Mouse (Mus musculus) liver, embryonic 16.5 days (tissue): ENCODE measurements around the gene Atad2b. TPM values are rescaled to one million over a fixed set of nuclear protein-coding genes. Genes with fewer than 3 reads are reported as not detected.
A peak's percentile ranks its signal among the peaks of the same experiment; 100 is the strongest.
"Not testable (repeated sequence)": the region's sequence is repeated elsewhere in the genome, so short reads cannot be mapped to it uniquely, and the experiment has no call there.

Experiments
- ATAC-seq: fragments of 200-750 bp; cut with Nextera tagmentation; 2 replicates; pipeline ENCODE4 v1.8.0; 2017; ENCODE audit warnings: low read depth, mild to moderate bottlenecking, moderate number of reproducible peaks, moderate library complexity
- H3K27ac ChIP-seq: fragments of 300-500 bp; sonication (generic); 2 replicates; pipeline ENCODE4 v1.5.1; 2014; ENCODE audit warnings: mild to moderate bottlenecking, low read length
- H3K27me3 ChIP-seq: fragments of 300-500 bp; sonication (generic); 2 replicates; pipeline ENCODE4 v1.6.1; 2014; ENCODE audit warnings: low read depth, low read length, mixed read lengths; ENCODE audit not compliant: control insufficient read depth, insufficient read depth
- H3K36me3 ChIP-seq: fragments of 300-500 bp; sonication (generic); 2 replicates; pipeline ENCODE4 v1.6.1; 2014; ENCODE audit warnings: mild to moderate bottlenecking; ENCODE audit not compliant: control insufficient read depth, insufficient read depth
- H3K4me1 ChIP-seq: fragments of 300-500 bp; sonication (generic); 2 replicates; pipeline ENCODE4 v1.6.1; 2014; ENCODE audit warnings: low read depth, low read length, mixed read lengths; ENCODE audit not compliant: control insufficient read depth
- H3K4me2 ChIP-seq: fragments of 300-500 bp; sonication (generic); 2 replicates; pipeline ENCODE4 v1.6.1; 2014; ENCODE audit warnings: low read depth, low read length, mixed read lengths
- H3K4me3 ChIP-seq: fragments of 300-500 bp; sonication (generic); 2 replicates; pipeline ENCODE4 v1.5.1; 2014; ENCODE audit warnings: low read depth, mild to moderate bottlenecking, low read length
- H3K9ac ChIP-seq: fragments of 300-500 bp; sonication (generic); 2 replicates; pipeline ENCODE4 v1.6.1; 2014; ENCODE audit warnings: low read depth, low read length
- H3K9me3 ChIP-seq: fragments of 300-500 bp; sonication (generic); replicated peaks from 2 replicates; pipeline ENCODE4 v1.6.1; 2016; ENCODE audit warnings: low read length; ENCODE audit not compliant: control insufficient read depth
- WGBS: fragments of 180-500 bp; shearing (Covaris S2); extraction: QIAGEN DNeasy Blood & Tissue Kit; methylation state at CpG from one replicate; pipeline ENCODE4 v1.1.7; 2014; ENCODE audit not compliant: insufficient replicate concordance; 5-methylcytosine and 5-hydroxymethylcytosine counted together
- polyA plus RNA-seq: library from polyadenylated mRNA; unstranded; fragments of >200 nt; fragmentation: Nextera tagmentation; extraction: Ambion mirVana; gene quantifications from 2 replicates; pipeline ENCODE4 v1.2.1, GENCODE M21; 2015

Gene Atad2b
- polyA plus RNA-seq, 1 experiment from 2014 or later: 3.8 TPM

DNA sequence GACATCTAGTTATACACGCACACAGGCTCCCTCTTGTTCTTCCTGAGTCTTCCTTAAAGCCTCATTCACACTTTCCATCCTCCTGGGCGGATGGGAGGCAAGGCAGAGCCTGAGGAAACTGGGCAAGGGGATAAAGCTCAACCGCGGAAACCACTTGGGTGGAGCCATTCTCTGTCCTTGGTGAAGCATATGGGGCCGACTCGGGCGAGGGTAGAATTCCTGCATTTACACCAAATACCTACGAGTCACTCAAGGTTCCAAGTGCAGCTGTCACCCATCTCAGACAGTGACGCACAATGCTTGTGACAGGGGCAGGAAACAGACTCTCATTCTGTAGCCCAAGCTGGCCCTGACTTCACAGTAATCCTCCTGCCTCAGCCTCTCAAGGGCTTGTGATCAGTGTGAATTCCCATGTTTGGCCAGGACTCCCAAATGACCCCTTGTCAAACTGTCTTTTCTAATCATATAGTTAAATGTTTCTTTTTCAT, 38.8 kb upstream of the Atad2b start:
- no peak for ATAC-seq
- 40% methylated on average over 9 of the region's 9 CpGs for WGBS
- H3K4me1 ChIP-seq: peaks cover 20% of the 10 kb centered on the region
- H3K4me2 ChIP-seq: no peak overlapping the region
- no peak overlapping the region for H3K27ac ChIP-seq
- peaks cover 21% of the 10 kb centered on the region for H3K36me3 ChIP-seq
- no peaks in the 10 kb centered on the region for H3K9me3 ChIP-seq
- H3K9ac ChIP-seq: no peak overlapping the region
- H3K27me3 ChIP-seq: no peaks in the 10 kb centered on the region
- H3K4me3 ChIP-seq: no peak overlapping the region

DNA sequence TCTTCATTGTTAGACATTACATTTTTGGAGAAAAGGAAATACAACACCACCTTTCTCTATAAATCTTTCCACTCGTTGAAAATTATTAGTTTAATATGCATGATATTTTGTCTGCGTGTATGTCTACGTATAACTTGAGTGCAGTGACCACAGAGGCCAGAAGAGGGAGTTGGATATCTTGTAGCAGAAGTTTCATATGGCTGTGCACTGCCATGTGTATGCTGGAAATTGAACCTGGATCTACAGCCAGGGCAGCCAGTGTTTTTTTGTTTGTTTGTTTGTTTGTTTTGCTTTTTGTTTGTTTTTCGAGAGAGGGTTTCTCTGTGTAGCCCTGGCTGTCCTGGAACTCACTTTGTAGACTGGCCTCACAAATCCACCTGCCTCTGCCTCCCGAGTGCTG, 38.1 kb upstream of the Atad2b start:
- 88% methylated on average over 5 of the region's 5 CpGs for WGBS
- ATAC-seq: no peak
- H3K27ac ChIP-seq: no peak overlapping the region
- H3K27me3 ChIP-seq: no peaks in the 10 kb centered on the region
- H3K9ac ChIP-seq: no peak overlapping the region
- peaks cover 22% of the 10 kb centered on the region for H3K36me3 ChIP-seq
- H3K9me3 ChIP-seq: no peaks in the 10 kb centered on the region
- H3K4me3 ChIP-seq: no peak overlapping the region
- no peak overlapping the region for H3K4me2 ChIP-seq
- H3K4me1 ChIP-seq: peaks cover 18% of the 10 kb centered on the region

DNA sequence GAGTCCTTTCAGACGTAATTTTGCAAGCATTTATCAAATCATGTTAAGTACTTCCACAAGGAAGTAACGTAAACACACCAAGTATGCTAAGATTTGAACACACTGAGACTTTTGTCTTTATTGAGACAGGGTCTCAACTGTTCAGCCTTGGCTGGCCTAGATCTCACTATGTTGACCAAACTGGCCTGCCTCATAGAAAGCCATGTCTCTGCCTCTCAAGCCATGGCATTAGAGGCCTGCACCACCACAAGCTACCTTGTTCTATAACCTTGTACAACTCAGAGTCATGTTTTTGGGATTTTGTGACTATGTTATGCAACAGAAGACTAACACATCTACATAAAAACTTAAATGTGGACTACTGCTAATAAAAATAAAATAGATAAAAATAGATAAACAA, 35.1 kb upstream of the Atad2b start:
- H3K27ac ChIP-seq: no peak overlapping the region
- peaks cover 26% of the 10 kb centered on the region for H3K36me3 ChIP-seq
- H3K9ac ChIP-seq: no peak overlapping the region
- no peak for ATAC-seq
- WGBS: 78% methylated on average over 2 of the region's 2 CpGs
- no peaks in the 10 kb centered on the region for H3K4me1 ChIP-seq
- H3K4me2 ChIP-seq: no peak overlapping the region
- no peaks in the 10 kb centered on the region for H3K9me3 ChIP-seq
- no peaks in the 10 kb centered on the region for H3K27me3 ChIP-seq
- H3K4me3 ChIP-seq: no peak overlapping the region

DNA sequence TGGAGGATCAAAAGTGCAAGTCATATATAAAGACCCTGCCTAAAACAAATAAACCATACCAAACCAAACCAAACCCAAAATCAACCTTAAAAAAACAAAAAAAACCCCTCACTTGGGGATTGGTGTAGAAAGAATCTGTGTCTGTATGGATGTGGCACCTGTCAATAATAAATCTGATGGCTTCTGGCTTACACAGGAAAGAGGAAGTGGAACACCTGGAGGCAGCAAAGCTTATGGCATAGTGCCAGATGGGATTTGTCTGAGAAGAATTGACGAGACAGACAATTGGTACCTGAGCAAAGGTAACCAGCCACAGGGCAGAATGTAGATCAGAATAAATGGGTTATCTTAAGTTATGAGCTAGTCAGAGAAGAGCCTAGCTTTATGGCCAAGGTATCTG, 32.1 kb upstream of the Atad2b start:
- no peak for ATAC-seq
- Histone ChIP-seq H3K4me3 (no peak overlapping the region), H3K27me3 (no peaks in the 10 kb centered on the region), H3K27ac (no peak overlapping the region), H3K36me3 (peaks cover 18% of the 10 kb centered on the region), H3K4me1 (peaks cover 8% of the 10 kb centered on the region), H3K9me3 (no peaks in the 10 kb centered on the region), H3K4me2 (no peak overlapping the region), H3K9ac (no peak overlapping the region)
- 92% methylated on average over 1 of the region's 1 CpGs for WGBS

DNA sequence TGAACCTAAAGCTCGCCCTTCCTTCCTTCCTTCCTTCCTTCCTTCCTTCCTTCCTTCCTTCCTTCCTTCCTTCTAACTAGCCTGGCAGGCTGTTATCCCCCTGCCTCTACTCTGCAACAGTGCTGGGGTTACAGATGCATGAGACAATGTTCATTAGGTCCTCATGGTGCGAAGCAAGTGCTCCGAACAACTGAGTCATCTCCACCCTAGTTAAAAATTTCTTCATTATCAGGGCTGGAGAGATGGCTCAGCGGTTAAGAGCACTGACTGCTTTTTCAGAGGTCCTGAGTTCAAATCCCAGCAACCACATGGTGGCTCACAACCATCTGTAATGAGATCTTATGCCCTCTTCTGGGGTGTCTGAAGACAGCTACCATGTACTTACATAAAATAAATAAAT, 30.6 kb upstream of the Atad2b start:
- H3K9ac ChIP-seq, H3K27ac ChIP-seq, H3K4me3 ChIP-seq, H3K4me1 ChIP-seq, ATAC-seq, H3K4me2 ChIP-seq, H3K27me3 ChIP-seq, H3K9me3 ChIP-seq: not testable (repeated sequence)
- WGBS: 85% methylated on average over 4 of the region's 4 CpGs
- peaks cover 18% of the 10 kb centered on the region for H3K36me3 ChIP-seq

DNA sequence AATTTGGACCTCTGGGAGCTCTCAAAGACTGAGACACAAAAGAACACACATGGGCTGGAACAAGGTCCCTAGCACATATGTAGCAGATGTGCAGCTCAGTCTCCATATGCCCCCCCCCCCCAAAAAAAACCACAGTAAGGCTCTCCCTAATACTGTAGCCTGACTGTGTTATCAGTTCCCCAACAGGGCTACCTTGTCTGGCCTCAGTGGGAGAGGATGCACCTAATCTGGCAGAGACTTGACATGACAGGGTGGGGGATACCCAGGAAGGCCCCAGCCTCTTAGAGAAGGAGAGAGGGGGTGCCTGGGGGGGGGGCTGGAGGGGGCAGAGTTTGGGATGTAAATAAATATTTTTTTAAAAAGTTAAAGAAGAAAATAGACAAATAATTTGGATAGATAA, 28.4 kb upstream of the Atad2b start:
- no peak overlapping the region for H3K9ac ChIP-seq
- no peak overlapping the region for H3K4me2 ChIP-seq
- no peaks in the 10 kb centered on the region for H3K27me3 ChIP-seq
- ATAC-seq: peak; percentile 87
- H3K9me3 ChIP-seq: no peaks in the 10 kb centered on the region
- H3K4me1 ChIP-seq: peaks cover 8% of the 10 kb centered on the region
- no peak overlapping the region for H3K27ac ChIP-seq
- H3K36me3 ChIP-seq: peaks cover 13% of the 10 kb centered on the region
- H3K4me3 ChIP-seq: no peak overlapping the region

DNA sequence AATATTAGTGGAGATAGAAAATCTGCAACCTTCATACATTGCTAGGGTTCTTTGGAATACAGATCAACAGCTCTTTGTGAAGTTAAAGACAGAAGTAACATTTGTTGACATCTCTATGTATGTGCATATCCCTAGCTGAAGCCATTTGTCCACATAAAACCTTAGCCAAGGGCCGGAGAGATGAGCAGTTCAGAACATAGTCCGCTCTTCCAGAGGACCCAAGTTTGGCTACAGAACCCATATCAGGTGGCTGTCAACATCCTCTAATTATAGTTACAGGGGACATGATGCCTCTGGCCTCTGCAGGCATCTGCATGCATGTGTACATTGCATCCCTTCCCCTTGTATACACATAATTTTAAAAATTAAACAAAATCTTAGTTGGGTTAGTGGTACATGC, 27.9 kb upstream of the Atad2b start:
- no peak overlapping the region for H3K4me2 ChIP-seq
- peaks cover 8% of the 10 kb centered on the region for H3K4me1 ChIP-seq
- ATAC-seq: no peak
- WGBS: 85% methylated on average over 2 of the region's 2 CpGs
- H3K27me3 ChIP-seq: no peaks in the 10 kb centered on the region
- H3K4me3 ChIP-seq: no peak overlapping the region
- H3K9ac ChIP-seq: no peak overlapping the region
- H3K27ac ChIP-seq: no peak overlapping the region
- peaks cover 10% of the 10 kb centered on the region for H3K36me3 ChIP-seq
- H3K9me3 ChIP-seq: no peaks in the 10 kb centered on the region

DNA sequence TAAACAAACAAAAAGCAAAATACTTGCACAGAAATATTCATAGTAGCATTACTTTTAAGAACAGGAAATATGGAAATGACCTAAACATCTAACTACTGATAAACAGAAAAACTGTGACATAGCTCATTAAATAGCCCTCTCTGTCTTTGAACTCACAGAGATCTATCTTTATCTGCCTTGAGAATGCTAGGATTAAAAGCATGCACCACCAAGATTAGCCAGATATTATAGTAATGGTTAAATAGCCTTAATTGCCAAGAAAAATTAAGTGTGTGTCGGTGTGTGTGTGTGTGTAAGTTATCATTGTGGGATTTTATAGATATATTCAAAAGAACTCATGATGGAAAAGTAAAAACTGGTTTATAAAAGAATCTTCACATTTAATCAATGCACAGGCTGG, 27.3 kb upstream of the Atad2b start:
- H3K4me3 ChIP-seq: no peak overlapping the region
- H3K27me3 ChIP-seq: no peaks in the 10 kb centered on the region
- no peaks in the 10 kb centered on the region for H3K9me3 ChIP-seq
- peaks cover 8% of the 10 kb centered on the region for H3K4me1 ChIP-seq
- WGBS: 47% methylated on average over 1 of the region's 1 CpGs
- no peak overlapping the region for H3K9ac ChIP-seq
- no peak for ATAC-seq
- H3K4me2 ChIP-seq: no peak overlapping the region
- peaks cover 9% of the 10 kb centered on the region for H3K36me3 ChIP-seq
- H3K27ac ChIP-seq: no peak overlapping the region

DNA sequence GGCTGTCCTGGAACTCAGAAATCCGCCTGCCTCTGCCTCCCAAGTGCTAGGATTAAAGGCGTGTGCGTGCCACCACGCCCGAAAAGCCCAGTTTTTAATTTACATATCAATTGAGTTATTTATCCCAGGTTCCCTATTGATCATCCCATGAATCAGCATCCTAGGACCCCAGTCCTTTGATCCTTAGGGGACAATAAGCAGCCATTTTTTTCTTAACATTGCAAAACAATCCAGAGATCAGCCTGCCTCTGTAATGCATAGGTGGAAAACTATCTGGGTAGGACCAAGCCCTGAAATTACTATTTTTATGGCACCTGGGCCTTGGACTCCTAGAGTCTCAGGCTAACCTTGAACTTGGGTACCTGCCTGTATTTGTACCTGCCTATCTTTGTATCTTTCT, 19.1 kb upstream of the Atad2b start:
- WGBS: 86% methylated on average over 5 of the region's 5 CpGs

More for the DNA sequence above, 19.1 kb upstream of the Atad2b start:
- H3K4me1 ChIP-seq: no peaks in the 10 kb centered on the region
- ATAC-seq: no peak
- H3K27ac ChIP-seq: no peak overlapping the region
- H3K4me2 ChIP-seq: no peak overlapping the region
- H3K9ac ChIP-seq: no peak overlapping the region
- H3K36me3 ChIP-seq: peaks cover 5% of the 10 kb centered on the region; the same call in 1 of the 2 replicates
- H3K27me3 ChIP-seq: no peaks in the 10 kb centered on the region
- no peaks in the 10 kb centered on the region for H3K9me3 ChIP-seq
- no peak overlapping the region for H3K4me3 ChIP-seq
